ENCODE assay signal across 8 mouse cellular contexts in genomic region chr9:21509772-21510688, GRCm38 (mm10). TPM values are rescaled to one million over a fixed set of nuclear protein-coding genes. Genes with fewer than 3 reads are reported as not detected.
A peak's percentile ranks its signal among the peaks of the same experiment; 100 is the strongest.
DNase-seq lines count a peak whose midpoint lies in the region; ATAC-seq lines count a peak whose summit lies in the region.

TSS of gene Tmed1 (minus strand) at chr9:21510252.

- H3K27ac ChIP-seq in forebrain, embryonic 14.5 days (ENCODE audit: low read depth, low read length): peak within 1 kb of the TSS; percentile 84
- peak within 1 kb of the TSS; percentile 94 for H3K27ac ChIP-seq in neural tube, embryonic 15.5 days (replicated peaks)

- H3K4me3 ChIP-seq in forebrain, embryonic 14.5 days (ENCODE audit: low read depth, low read length): peak within 1 kb of the TSS; percentile 46
- H3K4me3 ChIP-seq in neural tube, embryonic 15.5 days (replicated peaks): peak within 1 kb of the TSS; percentile 83

- H3K4me1 ChIP-seq in forebrain, embryonic 14.5 days (ENCODE audit: control insufficient read depth, insufficient read depth, low read length): peaks cover 10% of the 10 kb centered on the region
- peaks cover 19% of the 10 kb centered on the region for H3K4me1 ChIP-seq in neural tube, embryonic 15.5 days

- intact Hi-C loops in heart, postnatal 14 days (cut with DNase I): no loop called here

- no peaks in the 10 kb centered on the region for H3K27me3 ChIP-seq in forebrain, embryonic 14.5 days (replicated peaks; ENCODE audit: control insufficient read depth, insufficient read depth, low read length)
- no peaks in the 10 kb centered on the region for H3K27me3 ChIP-seq in neural tube, embryonic 15.5 days (replicated peaks)

- WGBS in forebrain, embryonic 14.5 days: under 1% methylated on average over 44 of the region's 44 CpGs
- WGBS in neural tube, embryonic 15.5 days: under 1% methylated on average over 44 of the region's 44 CpGs

- peak; percentile 97 for ATAC-seq in forebrain, embryonic 14.5 days
- peak; percentile 95 for ATAC-seq in neural tube, embryonic 15.5 days (ENCODE audit: low FRiP score)

- no peaks in the 10 kb centered on the region for H3K9me3 ChIP-seq in forebrain, embryonic 14.5 days (replicated peaks; ENCODE audit: control insufficient read depth, low read length)
- no peaks in the 10 kb centered on the region for H3K9me3 ChIP-seq in neural tube, embryonic 15.5 days (replicated peaks)

- peak; percentile 96 for DNase-seq in ES-CJ7 (ENCODE audit: low read depth, low spot score)
- peak; percentile 92 for DNase-seq in cerebellum, adult 11 months
- peak; percentile 98 for DNase-seq in forebrain, embryonic 14.5 days (ENCODE audit: low spot score)
- peak; percentile 92 to 93 for DNase-seq in heart, postnatal 14 days
- peak; percentile 94 for DNase-seq in layer of hippocampus, adult 11-12 months (ENCODE audit: low spot score)
- peak; percentile 95 to 96 for DNase-seq in lung, adult 18-20 months
- DNase-seq in testis, postnatal 14 days (ENCODE audit: low spot score): peak; percentile 89

- peak within 1 kb of the TSS; percentile 68 for H3K4me2 ChIP-seq in forebrain, embryonic 14.5 days (ENCODE audit: low read length)
- peak within 1 kb of the TSS; percentile 74 for H3K4me2 ChIP-seq in neural tube, embryonic 15.5 days

- peak within 1 kb of the TSS; percentile 61 for H3K9ac ChIP-seq in forebrain, embryonic 14.5 days (ENCODE audit: low read length)
- peak within 1 kb of the TSS; percentile 85 for H3K9ac ChIP-seq in neural tube, embryonic 15.5 days (replicated peaks)

- H3K36me3 ChIP-seq in forebrain, embryonic 14.5 days (ENCODE audit: control insufficient read depth, insufficient read depth, low read length): peaks cover 39% of the 10 kb centered on the region
- H3K36me3 ChIP-seq in neural tube, embryonic 15.5 days: peaks cover 33% of the 10 kb centered on the region

RNA-seq across cellular contexts. Expression of gene Tmed1, which starts in this region (rescaled TPM):
- 56.9 and 58.3 TPM in 2 replicates for polyA plus RNA-seq in forebrain, embryonic 14.5 days (2014; fragmentation: Nextera tagmentation; extraction: Ambion mirVana)
- total RNA-seq in heart, postnatal 14 days (2021): 10 to 100 TPM; 40.7 to 44.5 TPM
- 53.4 and 61.3 TPM in 2 replicates for polyA plus RNA-seq in neural tube, embryonic 15.5 days (2015; fragmentation: Nextera tagmentation; extraction: Ambion mirVana)

Comparison
In these comparisons a context has a peak if more than half of its experiments do, and no peak if none do; other contexts are left out.
1. Peak in every context shown above with its lines: DNase-seq, ATAC-seq, H3K4me3 ChIP-seq and H3K27ac ChIP-seq.